Mouse (Mus musculus): Measurements from ENCODE around the gene Ubash3a. TPM values are rescaled to one million over a fixed set of nuclear protein-coding genes. Genes with fewer than 3 reads are reported as not detected.

Ubash3a gene
- polyA plus RNA-seq, 1 experiment from 2014 or later, result 3.0 TPM

- 72% methylated on average over 3 of the region's 3 CpGs for WGBS
- no peak overlapping the region for H3K27ac ChIP-seq
These were observed 18.7 kb downstream of the Ubash3a start for GRCm38 (mm10) chr17:31226368-31226767.

GRCm38 (mm10) chr17:31226931-31227330, 19.3 kb downstream of the Ubash3a start:
- Histone ChIP-seq H3K27ac (no peak overlapping the region), H3K4me3 (no peak overlapping the region), H3K36me3 (no peaks in the 10 kb centered on the region), H3K4me1 (peaks cover 6% of the 10 kb centered on the region; the same call in 1 of the 2 replicates), H3K9me3 (no peaks in the 10 kb centered on the region), H3K27me3 (ENCODE audit: insufficient read depth, poor library complexity, severe bottlenecking) (no peaks in the 10 kb centered on the region)
- whole genome bisulfite sequencing, result 70% methylated on average over 7 of the region's 7 CpGs
- DNase-seq (ENCODE audit: low spot score), result no peak

More at GRCm38 (mm10) chr17:31226368-31226767, 18.7 kb downstream of the Ubash3a start:
- H3K36me3 ChIP-seq, result no peaks in the 10 kb centered on the region
- H3K27me3 ChIP-seq (ENCODE audit: insufficient read depth, poor library complexity, severe bottlenecking), result no peaks in the 10 kb centered on the region
- H3K4me1 ChIP-seq, result 0 out of 2 replicates have a peak, but pooled peaks cover under 1% of the 10 kb centered on the region
- no peak for DNase-seq (ENCODE audit: low spot score)
- no peak overlapping the region for H3K4me3 ChIP-seq
- no peaks in the 10 kb centered on the region for H3K9me3 ChIP-seq

GRCm38 (mm10) chr17:31231780-31232179, 24.1 kb downstream of the Ubash3a start:
- no peak for DNase-seq (ENCODE audit: low spot score)
- WGBS, result 33% methylated on average over 6 of the region's 6 CpGs
- H3K27me3 ChIP-seq (ENCODE audit: insufficient read depth, poor library complexity, severe bottlenecking), result no peaks in the 10 kb centered on the region
- H3K9me3 ChIP-seq, result no peaks in the 10 kb centered on the region
- H3K4me3 ChIP-seq, result no peak overlapping the region
- peaks cover 8% of the 10 kb centered on the region; the same call in 1 of the 2 replicates for H3K4me1 ChIP-seq
- H3K36me3 ChIP-seq, result no peaks in the 10 kb centered on the region
- no peak overlapping the region for H3K27ac ChIP-seq

GRCm38 (mm10) chr17:31232251-31233010, 24.8 kb downstream of the Ubash3a start:
- WGBS, result 39% methylated on average over 8 of the region's 8 CpGs
- H3K27me3 ChIP-seq (ENCODE audit: insufficient read depth, poor library complexity, severe bottlenecking), result no peaks in the 10 kb centered on the region
- no peak for DNase-seq (ENCODE audit: low spot score)

GRCm38 (mm10) chr17:31235915-31236314, 28.2 kb downstream of the Ubash3a start:
- Histone ChIP-seq H3K27ac (no peak overlapping the region), H3K36me3 (no peaks in the 10 kb centered on the region), H3K4me3 (no peak overlapping the region), H3K9me3 (no peaks in the 10 kb centered on the region), H3K27me3 (ENCODE audit: insufficient read depth, poor library complexity, severe bottlenecking) (no peaks in the 10 kb centered on the region), H3K4me1 (peaks cover 8% of the 10 kb centered on the region; the same call in 1 of the 2 replicates)
- WGBS, result 93% methylated on average over 1 of the region's 1 CpGs
- DNase-seq (ENCODE audit: low spot score), result no peak

More at GRCm38 (mm10) chr17:31232251-31233010, 24.8 kb downstream of the Ubash3a start:
- peaks cover 8% of the 10 kb centered on the region; the same call in 1 of the 2 replicates for H3K4me1 ChIP-seq
- H3K4me3 ChIP-seq, result no peak overlapping the region
- no peaks in the 10 kb centered on the region for H3K9me3 ChIP-seq
- H3K36me3 ChIP-seq, result no peaks in the 10 kb centered on the region
- no peak overlapping the region for H3K27ac ChIP-seq

GRCm38 (mm10) chr17:31238234-31239020, 30.8 kb downstream of the Ubash3a start:
- no peak overlapping the region for H3K27ac ChIP-seq
- H3K9me3 ChIP-seq, result no peaks in the 10 kb centered on the region
- 75% methylated on average over 7 of the region's 7 CpGs for WGBS
- no peaks in the 10 kb centered on the region for H3K27me3 ChIP-seq (ENCODE audit: insufficient read depth, poor library complexity, severe bottlenecking)
- no peak for DNase-seq (ENCODE audit: low spot score)
- H3K4me3 ChIP-seq, result no peak overlapping the region
- no peaks in the 10 kb centered on the region for H3K36me3 ChIP-seq
- H3K4me1 ChIP-seq, result no peaks in the 10 kb centered on the region

- no peak overlapping the region for H3K27ac ChIP-seq
- 81% methylated on average over 8 of the region's 8 CpGs for WGBS
These were observed 33.5 kb downstream of the Ubash3a start for GRCm38 (mm10) chr17:31241156-31241555.

GRCm38 (mm10) chr17:31242764-31243163, 35.1 kb downstream of the Ubash3a start:
- Histone ChIP-seq H3K9me3 (no peaks in the 10 kb centered on the region), H3K27me3 (ENCODE audit: insufficient read depth, poor library complexity, severe bottlenecking) (no peaks in the 10 kb centered on the region), H3K36me3 (no peaks in the 10 kb centered on the region), H3K27ac (no peak overlapping the region), H3K4me1 (peaks cover 11% of the 10 kb centered on the region), H3K4me3 (no peak overlapping the region)
- DNase-seq (ENCODE audit: low spot score), result no peak
- 9% methylated on average over 1 of the region's 1 CpGs for WGBS

More at GRCm38 (mm10) chr17:31241156-31241555, 33.5 kb downstream of the Ubash3a start:
- Histone ChIP-seq H3K9me3 (no peaks in the 10 kb centered on the region), H3K36me3 (no peaks in the 10 kb centered on the region), H3K27me3 (ENCODE audit: insufficient read depth, poor library complexity, severe bottlenecking) (no peaks in the 10 kb centered on the region), H3K4me1 (peaks cover 7% of the 10 kb centered on the region), H3K4me3 (no peak overlapping the region)
- no peak for DNase-seq (ENCODE audit: low spot score)

GRCm38 (mm10) chr17:31245321-31245720, 37.6 kb downstream of the Ubash3a start:
- no peaks in the 10 kb centered on the region for H3K9me3 ChIP-seq
- no peak for DNase-seq (ENCODE audit: low spot score)
- no peaks in the 10 kb centered on the region for H3K36me3 ChIP-seq
- peaks cover 11% of the 10 kb centered on the region for H3K4me1 ChIP-seq
- WGBS, result 40% methylated on average over 5 of the region's 5 CpGs
- H3K27me3 ChIP-seq (ENCODE audit: insufficient read depth, poor library complexity, severe bottlenecking), result no peaks in the 10 kb centered on the region
- H3K4me3 ChIP-seq, result no peak overlapping the region
- no peak overlapping the region for H3K27ac ChIP-seq

GRCm38 (mm10) chr17:31247144-31247543, 39.5 kb downstream of the Ubash3a start:
- H3K27ac ChIP-seq, result no peak overlapping the region
- WGBS, result 26% methylated on average over 5 of the region's 5 CpGs
- DNase-seq (ENCODE audit: low spot score), result no peak

GRCm38 (mm10) chr17:31253951-31254350, 46.3 kb downstream of the Ubash3a start:
- H3K27me3 ChIP-seq (ENCODE audit: insufficient read depth, poor library complexity, severe bottlenecking), result no peaks in the 10 kb centered on the region
- no peaks in the 10 kb centered on the region for H3K36me3 ChIP-seq
- no peak for DNase-seq (ENCODE audit: low spot score)
- peaks cover 8% of the 10 kb centered on the region; the same call in 1 of the 2 replicates for H3K4me1 ChIP-seq
- 48% methylated on average over 5 of the region's 5 CpGs for WGBS
- H3K9me3 ChIP-seq, result no peaks in the 10 kb centered on the region
- H3K4me3 ChIP-seq, result no peak overlapping the region
- no peak overlapping the region for H3K27ac ChIP-seq

More at GRCm38 (mm10) chr17:31247144-31247543, 39.5 kb downstream of the Ubash3a start:
- Histone ChIP-seq H3K4me1 (peaks cover 11% of the 10 kb centered on the region), H3K27me3 (ENCODE audit: insufficient read depth, poor library complexity, severe bottlenecking) (no peaks in the 10 kb centered on the region), H3K4me3 (peak overlapping the region; percentile 16; the same call in 1 of the 2 replicates), H3K36me3 (no peaks in the 10 kb centered on the region), H3K9me3 (no peaks in the 10 kb centered on the region)

- WGBS, result 17% methylated on average over 9 of the region's 9 CpGs
- Histone ChIP-seq H3K4me1 (peaks cover 8% of the 10 kb centered on the region; the same call in 1 of the 2 replicates), H3K9me3 (no peaks in the 10 kb centered on the region), H3K27me3 (ENCODE audit: insufficient read depth, poor library complexity, severe bottlenecking) (no peaks in the 10 kb centered on the region), H3K4me3 (no peak overlapping the region), H3K27ac (no peak overlapping the region), H3K36me3 (no peaks in the 10 kb centered on the region)
- peak; percentile 86 for DNase-seq (ENCODE audit: low spot score)
These were observed 46.8 kb downstream of the Ubash3a start for GRCm38 (mm10) chr17:31254463-31254931.

- H3K4me1 ChIP-seq, result peaks cover 8% of the 10 kb centered on the region; the same call in 1 of the 2 replicates
- H3K4me3 ChIP-seq, result no peak overlapping the region
- H3K9me3 ChIP-seq, result no peaks in the 10 kb centered on the region
- no peak overlapping the region for H3K27ac ChIP-seq
- no peak for DNase-seq (ENCODE audit: low spot score)
- no peaks in the 10 kb centered on the region for H3K36me3 ChIP-seq
- 76% methylated on average over 1 of the region's 1 CpGs for WGBS
- no peaks in the 10 kb centered on the region for H3K27me3 ChIP-seq (ENCODE audit: insufficient read depth, poor library complexity, severe bottlenecking)
These were observed 49.5 kb downstream of the Ubash3a start for GRCm38 (mm10) chr17:31257149-31257548.

Data from heart, embryonic 10.5 days (tissue).